Mouse (Mus musculus): ENCODE data around the gene Odaph.
"Not testable (repeated sequence)": the region's sequence is repeated elsewhere in the genome, so short reads cannot be mapped to it uniquely, and the experiment has no call there.

Odaph gene

GRCm38 (mm10) chr5:91987236-91987635, at the start of gene Odaph:
Gene Odaph (plus strand): TSS chr5:91987475.
- DNase-seq (ENCODE audit: low read depth in 1 of 2, low spot score in 2 of 2), result no peak

- not testable (repeated sequence) for DNase-seq (ENCODE audit: low read depth in 1 of 2, low spot score in 2 of 2)
Observed at GRCm38 (mm10) chr5:91945609-91946008, 41.7 kb upstream of the Odaph start.

GRCm38 (mm10) chr5:91947008-91947407, 40.3 kb upstream of the Odaph start:
- no peak for DNase-seq (ENCODE audit: low read depth in 1 of 2, low spot score in 2 of 2)

- DNase-seq (ENCODE audit: low read depth in 1 of 2, low spot score in 2 of 2), result no peak
Observed at GRCm38 (mm10) chr5:91949441-91949840, 37.8 kb upstream of the Odaph start.

GRCm38 (mm10) chr5:91951404-91951803, 35.9 kb upstream of the Odaph start:
- no peak for DNase-seq (ENCODE audit: low read depth in 1 of 2, low spot score in 2 of 2)

- DNase-seq (ENCODE audit: low read depth in 1 of 2, low spot score in 2 of 2), result no peak
Observed at GRCm38 (mm10) chr5:91956991-91957760, 30.1 kb upstream of the Odaph start.

GRCm38 (mm10) chr5:91959096-91959495, 28.2 kb upstream of the Odaph start:
- DNase-seq (ENCODE audit: low read depth in 1 of 2, low spot score in 2 of 2), result no peak

- DNase-seq (ENCODE audit: low read depth in 1 of 2, low spot score in 2 of 2), result no peak
Observed at GRCm38 (mm10) chr5:91959986-91960385, 27.3 kb upstream of the Odaph start.

GRCm38 (mm10) chr5:91960606-91961254, 26.5 kb upstream of the Odaph start:
- no peak for DNase-seq (ENCODE audit: low read depth in 1 of 2, low spot score in 2 of 2)

- peak in 1 of 2 experiments; percentile 34 for DNase-seq (ENCODE audit: low read depth in 1 of 2, low spot score in 2 of 2)
Observed at GRCm38 (mm10) chr5:91961370-91961769, 25.9 kb upstream of the Odaph start.

- DNase-seq (ENCODE audit: low read depth in 1 of 2, low spot score in 2 of 2), result peak; percentile 80 to 86
Observed at GRCm38 (mm10) chr5:91962259-91962638, 25.0 kb upstream of the Odaph start.

- DNase-seq (ENCODE audit: low read depth in 1 of 2, low spot score in 2 of 2), result peak; percentile 85 to 90
Observed at GRCm38 (mm10) chr5:91962639-91963440, 24.4 kb upstream of the Odaph start, which contains the start of gene Rchy1. Gene Rchy1 (minus strand): TSS chr5:91963068.

GRCm38 (mm10) chr5:91972046-91972445, 15.2 kb upstream of the Odaph start:
- DNase-seq (ENCODE audit: low read depth in 1 of 2, low spot score in 2 of 2), result no peak

- DNase-seq (ENCODE audit: low read depth in 1 of 2, low spot score in 2 of 2), result no peak
Observed at GRCm38 (mm10) chr5:91974002-91974401, 13.3 kb upstream of the Odaph start.

- DNase-seq (ENCODE audit: low read depth in 1 of 2, low spot score in 2 of 2), result no peak
Observed at GRCm38 (mm10) chr5:91975758-91976157, 11.5 kb upstream of the Odaph start.

GRCm38 (mm10) chr5:91976566-91977396, 10.5 kb upstream of the Odaph start:
- DNase-seq (ENCODE audit: low read depth in 1 of 2, low spot score in 2 of 2), result no peak

GRCm38 (mm10) chr5:91977397-91977770, 9.9 kb upstream of the Odaph start:
- DNase-seq (ENCODE audit: low read depth in 1 of 2, low spot score in 2 of 2), result no peak

- DNase-seq (ENCODE audit: low read depth in 1 of 2, low spot score in 2 of 2), result no peak
Observed at GRCm38 (mm10) chr5:91981176-91981840, 6.0 kb upstream of the Odaph start.

GRCm38 (mm10) chr5:91983490-91983889, 3.8 kb upstream of the Odaph start:
- no peak for DNase-seq (ENCODE audit: low read depth in 1 of 2, low spot score in 2 of 2)

GRCm38 (mm10) chr5:91985721-91986120, 1.6 kb upstream of the Odaph start:
- DNase-seq (ENCODE audit: low read depth in 1 of 2, low spot score in 2 of 2), result no peak

Data from monocyte, adult 2 months (primary cell).